Mouse (Mus musculus): ENCODE measurements at regions not wholly inside any gene's neighbourhood (a gene's known extent, or its start where the extent isn't known, plus 50 kb on each side); places are given as distances from the start of the nearest gene placed in this dataset.

DNA sequence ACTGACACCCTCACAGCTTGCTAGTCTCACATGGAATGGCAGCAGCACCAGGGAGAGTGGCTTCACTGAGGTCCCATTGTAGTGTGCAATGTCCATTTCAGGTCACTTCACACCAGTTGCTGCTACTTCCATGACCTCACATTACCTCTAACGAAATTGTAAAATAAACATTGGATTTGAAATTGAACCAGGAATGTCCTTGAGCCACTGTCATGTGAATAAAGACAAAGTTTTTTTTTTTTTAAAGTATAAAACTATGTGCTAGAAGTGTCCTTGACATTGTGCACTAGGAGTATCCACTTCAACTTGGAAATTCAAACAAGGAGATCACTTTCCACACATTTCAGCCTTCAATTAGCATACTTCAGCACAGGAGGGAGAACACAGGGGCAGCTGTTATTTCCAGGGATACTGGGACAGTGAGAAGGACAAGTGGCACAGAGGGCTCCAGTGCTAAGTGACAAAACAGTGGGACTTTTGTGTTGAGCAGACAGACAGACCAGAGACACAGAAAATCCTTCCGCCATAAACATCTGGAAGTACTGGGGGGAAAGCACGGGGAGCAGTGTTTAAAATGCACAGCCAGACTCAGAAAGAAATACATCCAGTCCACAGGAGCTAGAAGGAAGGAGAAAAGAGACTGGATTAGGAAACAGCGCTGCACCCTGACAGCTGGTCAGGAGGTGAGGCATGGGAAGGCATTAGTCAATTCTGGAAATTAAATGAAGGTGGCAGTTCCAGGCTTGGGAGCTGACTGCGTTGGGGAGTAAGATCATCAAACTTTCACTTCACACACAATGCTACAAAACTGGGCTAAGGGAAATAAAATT, 49.9 kb upstream of the Prkd1 start:
- Histone ChIP-seq H3K9me3 (no peaks in the 10 kb centered on the region), H3K27me3 (replicated peaks; ENCODE audit: low read depth, poor library complexity, severe bottlenecking) (no peaks in the 10 kb centered on the region), H3K4me3 (no peak overlapping the region), H3K36me3 (replicated peaks) (no peaks in the 10 kb centered on the region), H3K27ac (replicated peaks) (no peak overlapping the region), H3K4me1 (peaks cover 15% of the 10 kb centered on the region)
- DNase-seq (ENCODE audit: low spot score) = peak; percentile 13
- WGBS = 37% methylated on average over 5 of the region's 5 CpGs

Data from embryonic facial prominence, embryonic 10.5 days (tissue).